Comparison of ENCODE assay signal across 31 mouse cellular contexts in the genomic region with DNA sequence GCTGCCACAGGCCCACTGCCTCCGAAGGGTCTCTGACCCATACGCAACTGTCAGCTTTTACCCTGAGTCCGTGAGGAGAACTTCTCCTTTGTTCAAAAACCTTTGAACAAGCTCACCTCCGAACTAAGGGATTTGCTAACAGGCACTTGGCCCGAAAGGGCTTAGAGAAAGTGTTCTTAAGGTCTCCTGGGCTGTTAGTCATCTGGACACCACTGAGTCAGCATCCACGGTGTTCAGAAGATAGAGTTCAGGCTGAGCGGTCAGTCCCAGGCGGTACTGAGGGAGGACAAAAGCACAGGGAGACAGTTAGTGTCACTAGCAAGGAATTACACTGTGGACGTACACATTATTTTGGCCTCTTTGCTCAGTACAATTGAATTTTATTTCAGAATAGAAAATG. TPM values are rescaled to one million over a fixed set of nuclear protein-coding genes. Genes with fewer than 3 reads are reported as not detected.
A peak's percentile ranks its signal among the peaks of the same experiment; 100 is the strongest.
DNase-seq lines count a peak whose midpoint lies in the region; ATAC-seq and TF ChIP-seq lines count a peak whose summit lies in the region.
"Had no signal": no experiment of that assay in that cellular context is flagged by ENCODE, and none has a peak within 500 bp of the region (broad histone marks: within the 10 kb centered on the region; RNA-seq: fewer than 3 reads in every experiment).

No protein-coding gene starts in this region.

- H3K27me3 ChIP-seq in lung, postnatal 0 days (replicated peaks; ENCODE audit: insufficient read depth, low read length) = no peaks in the 10 kb centered on the region
- H3K27me3 ChIP-seq in cerebellum, adult 2 months (ENCODE audit: control insufficient read depth, insufficient read depth, low read length) = no peaks in the 10 kb centered on the region
- H3K27me3 ChIP-seq: hindbrain, embryonic 13.5 days; liver, embryonic 15.5 days; midbrain, embryonic 12.5 days; neural tube, embryonic 15.5 days; Patski; stomach, embryonic 15.5 days had no signal

- H3K9me3 ChIP-seq in lung, postnatal 0 days (ENCODE audit: low read length) = no peaks in the 10 kb centered on the region
- H3K9me3 ChIP-seq: forebrain, embryonic 10.5 days; hindbrain, embryonic 13.5 days; liver, embryonic 15.5 days; midbrain, embryonic 12.5 days; neural tube, embryonic 15.5 days; stomach, embryonic 15.5 days had no signal

- no peak for TF ChIP-seq EP300 in lung, postnatal 0 days (IDR thresholded peaks at IDR 0.05)

- 0 out of 2 replicates have a peak, but pooled peaks have one; percentile 12 for ATAC-seq in lung, postnatal 0 days
- ATAC-seq: forebrain, embryonic 16.5 days; Patski had no signal

- H3K36me3 ChIP-seq in lung, postnatal 0 days (ENCODE audit: insufficient read depth, low read length) = no peaks in the 10 kb centered on the region

- no peak for TF ChIP-seq POLR2A in cerebellum, adult 2 months (IDR thresholded peaks at IDR 0.05; ENCODE audit: borderline replicate concordance, insufficient read depth, low read length)

- peak; percentile 44 for DNase-seq in kidney, adult 9 months
- DNase-seq in kidney, adult 18-20 months = no peak
- peak; percentile 55 for DNase-seq in lung, postnatal 0 days (ENCODE audit: low spot score)
- no peak for DNase-seq in lung, postnatal 14 days
- DNase-seq in adrenal gland, postnatal 14 days = peak; percentile 45
- DNase-seq in heart, postnatal 4 days = no peak
- DNase-seq in cerebellum, adult 2 months = no peak
- DNase-seq: cerebellum, adult 8-10 months; cerebellum, postnatal 36 days; gastrocnemius, postnatal 36 days; kidney, adult 2 months; layer of hippocampus, postnatal 36 days; right cerebral cortex, adult 18-20 months; right cerebral cortex, postnatal 4 days had no signal

- no peak overlapping the region for H3K4me3 ChIP-seq in lung, postnatal 0 days (ENCODE audit: low read depth, low read length)
- H3K4me3 ChIP-seq in cerebellum, adult 2 months (replicated peaks; ENCODE audit: insufficient read depth, low read depth, low read length) = no peak overlapping the region
- H3K4me3 ChIP-seq: forebrain, embryonic 10.5 days; hindbrain, embryonic 13.5 days; liver, embryonic 15.5 days; midbrain, embryonic 12.5 days; neural tube, embryonic 15.5 days; stomach, embryonic 15.5 days had no signal

- no peaks in the 10 kb centered on the region for H3K4me1 ChIP-seq in lung, postnatal 0 days (ENCODE audit: insufficient read depth, low read depth, low read length)
- no peaks in the 10 kb centered on the region for H3K4me1 ChIP-seq in cerebellum, adult 2 months (ENCODE audit: control insufficient read depth, insufficient read depth, low read length)
- H3K4me1 ChIP-seq: midbrain, embryonic 12.5 days; neural tube, embryonic 15.5 days; stomach, embryonic 15.5 days had no signal

- H3K9ac ChIP-seq in lung, postnatal 0 days (replicated peaks; ENCODE audit: low read depth) = no peak overlapping the region
- H3K9ac ChIP-seq: liver, embryonic 15.5 days; midbrain, embryonic 12.5 days; neural tube, embryonic 15.5 days; stomach, embryonic 15.5 days had no signal

- H3K27ac ChIP-seq in lung, postnatal 0 days (ENCODE audit: low read length) = peak overlapping the region; percentile 81
- no peak overlapping the region for H3K27ac ChIP-seq in cerebellum, adult 2 months (ENCODE audit: insufficient read depth, low read length)
- H3K27ac ChIP-seq: forebrain, embryonic 10.5 days; midbrain, embryonic 12.5 days; neural tube, embryonic 15.5 days; stomach, embryonic 15.5 days had no signal

- no peak for TF ChIP-seq CTCF in lung, postnatal 0 days (IDR thresholded peaks at IDR 0.05)
- no peak for TF ChIP-seq CTCF in cerebellum, adult 2 months (IDR thresholded peaks at IDR 0.05; ENCODE audit: borderline replicate concordance, insufficient read depth, low read depth, low read length)

- no peak overlapping the region for H3K4me2 ChIP-seq in lung, postnatal 0 days (replicated peaks; ENCODE audit: low read depth, low read length)
- H3K4me2 ChIP-seq: hindbrain, embryonic 13.5 days; liver, embryonic 15.5 days; midbrain, embryonic 12.5 days; neural tube, embryonic 15.5 days; stomach, embryonic 15.5 days had no signal

- 53% methylated on average over 9 of the region's 9 CpGs for WGBS in lung, postnatal 0 days
- 78% methylated on average over 9 of the region's 9 CpGs for WGBS in cerebellum, adult 2 months

RNA-seq across cellular contexts. Expression of a gene that starts 24.5 kb away (rescaled TPM):
- polyA plus RNA-seq in lung, postnatal 0 days (2015; fragmentation: Nextera tagmentation; extraction: Ambion mirVana) = not detected in 2 replicates
- total RNA-seq in adrenal gland, postnatal 14 days (2021) = 0.83 TPM in 1 of 2 replicates, not detected in the other
- total RNA-seq in heart, postnatal 4 days (2021) = not detected
- polyA plus RNA-seq in cerebellum, adult 2 months (2012; rRNA removed) = not detected in 2 replicates
- total RNA-seq: gastrocnemius, postnatal 36 days; heart, adult 8-10 months; heart, postnatal 25 days; layer of hippocampus, adult 8-10 months; layer of hippocampus, postnatal 36 days; left cerebral cortex, postnatal 14 days; megakaryocyte, adult 5-6 weeks had no signal
- polyA plus RNA-seq: embryonic facial prominence, embryonic 11.5 days; forebrain, embryonic 10.5 days; forebrain, embryonic 16.5 days; heart, embryonic 14.5 days; hindbrain, embryonic 13.5 days; limb, embryonic 14.5 days; liver, embryonic 15.5 days; lung, embryonic 16.5 days; midbrain, embryonic 12.5 days; neural tube, embryonic 15.5 days; Patski; stomach, embryonic 15.5 days had no signal

RNA-seq across cellular contexts. Expression of a gene that starts 33.1 kb away (rescaled TPM):
- polyA plus RNA-seq in lung, postnatal 0 days (2015; fragmentation: Nextera tagmentation; extraction: Ambion mirVana) = 0.11 and 0.12 TPM in 2 replicates
- total RNA-seq in adrenal gland, postnatal 14 days (2021) = 0.19 TPM in 2 replicates
- total RNA-seq in heart, postnatal 4 days (2021) = not detected
- polyA plus RNA-seq in cerebellum, adult 2 months (2012; rRNA removed) = not detected in 2 replicates
- total RNA-seq: gastrocnemius, postnatal 36 days; heart, adult 8-10 months; heart, postnatal 25 days; layer of hippocampus, adult 8-10 months; layer of hippocampus, postnatal 36 days; megakaryocyte, adult 5-6 weeks had no signal
- polyA plus RNA-seq: heart, embryonic 14.5 days had no signal

RNA-seq across cellular contexts. Expression of a gene that starts 35.9 kb away (rescaled TPM):
- 0.11 and 0.19 TPM in 2 replicates for polyA plus RNA-seq in lung, postnatal 0 days (2015; fragmentation: Nextera tagmentation; extraction: Ambion mirVana)
- total RNA-seq in adrenal gland, postnatal 14 days (2021) = 1.5 and 2.2 TPM in 2 replicates
- total RNA-seq in heart, postnatal 4 days (2021) = under 1 TPM in 1 of 2 experiments, not detected in 1; 0.27 TPM
- polyA plus RNA-seq in cerebellum, adult 2 months (2012; rRNA removed) = not detected in 2 replicates
- total RNA-seq: megakaryocyte, adult 5-6 weeks had no signal
- polyA plus RNA-seq: embryonic facial prominence, embryonic 11.5 days; forebrain, embryonic 10.5 days; forebrain, embryonic 16.5 days; heart, embryonic 14.5 days; hindbrain, embryonic 13.5 days; liver, embryonic 15.5 days; lung, embryonic 16.5 days; midbrain, embryonic 12.5 days; neural tube, embryonic 15.5 days; stomach, embryonic 15.5 days had no signal

RNA-seq across cellular contexts. Expression of a gene that starts 35.9 kb away (rescaled TPM):
- polyA plus RNA-seq in lung, postnatal 0 days (2015; fragmentation: Nextera tagmentation; extraction: Ambion mirVana) = not detected in 2 replicates
- 0.68 and 0.78 TPM in 2 replicates for total RNA-seq in adrenal gland, postnatal 14 days (2021)
- not detected for total RNA-seq in heart, postnatal 4 days (2021)
- polyA plus RNA-seq in cerebellum, adult 2 months (2012; rRNA removed) = not detected in 2 replicates
- total RNA-seq: gastrocnemius, postnatal 36 days; heart, postnatal 25 days; layer of hippocampus, adult 8-10 months; layer of hippocampus, postnatal 36 days; left cerebral cortex, postnatal 14 days; megakaryocyte, adult 5-6 weeks had no signal
- polyA plus RNA-seq: forebrain, embryonic 10.5 days; forebrain, embryonic 16.5 days; heart, embryonic 14.5 days; limb, embryonic 14.5 days; midbrain, embryonic 12.5 days had no signal

RNA-seq across cellular contexts. Expression of a gene that starts 36.0 kb away (rescaled TPM):
- polyA plus RNA-seq in lung, postnatal 0 days (2015; fragmentation: Nextera tagmentation; extraction: Ambion mirVana) = 16.1 and 19.2 TPM in 2 replicates
- total RNA-seq in adrenal gland, postnatal 14 days (2021) = 95.8 and 102 TPM in 2 replicates
- total RNA-seq in heart, postnatal 4 days (2021) = 10 to 100 TPM; 40.4 to 43.9 TPM
- 45.4 and 50.6 TPM in 2 replicates for polyA plus RNA-seq in cerebellum, adult 2 months (2012; rRNA removed)

Comparison
In these comparisons a context has a peak if more than half of its experiments do, and no peak if none do; other contexts are left out.
1. DNase-seq: peak in kidney, adult 9 months (single experiment), lung, postnatal 0 days (single experiment) and adrenal gland, postnatal 14 days (single experiment); none in kidney, adult 18-20 months (single experiment), lung, postnatal 14 days (single experiment), heart, postnatal 4 days (single experiment) and cerebellum, adult 2 months (0 of 2).